Mouse (Mus musculus) urinary bladder, adult 2 months (tissue): ENCODE measurements around the gene Plscr2. TPM values are rescaled to one million over a fixed set of nuclear protein-coding genes. Genes with fewer than 3 reads are reported as not detected.

ENCODE experiments used
- polyA plus RNA-seq: library from polyadenylated mRNA; depleted of rRNA; stranded (reverse); fragments of >200 nt; gene quantifications from 2 replicates; pipeline ENCODE4 v1.2.3, GENCODE M21; 2012; rRNA removed

Plscr2 gene
- polyA plus RNA-seq, 1 experiment = 5.3 TPM

Other genes starting within 250 kb of the Plscr2 start
- gene Plscr5, start 82.7 kb upstream of the Plscr2 start, polyA plus RNA-seq = not detected in 2 replicates
- 7.6 and 9.5 TPM in 2 replicates for gene Plscr1, start 25.9 kb upstream of the Plscr2 start, polyA plus RNA-seq
- not detected in 2 replicates for gene 1700057G04Rik, start 33.8 kb downstream of the Plscr2 start, polyA plus RNA-seq
- gene Plscr4, start 181.8 kb downstream of the Plscr2 start, polyA plus RNA-seq = 32.9 and 33.5 TPM in 2 replicates